20 mouse cellular contexts compared by ENCODE assay signal in genomic region chr19:47473453-47473852, GRCm38 (mm10). TPM values are rescaled to one million over a fixed set of nuclear protein-coding genes. Genes with fewer than 3 reads are reported as not detected.
DNase-seq lines count a peak whose midpoint lies in the region; ATAC-seq lines count a peak whose summit lies in the region.
"Had no signal": no experiment of that assay in that cellular context is flagged by ENCODE, and none has a peak within 500 bp of the region (broad histone marks: within the 10 kb centered on the region; RNA-seq: fewer than 3 reads in every experiment).

No protein-coding gene starts in this region.

- H3K27ac ChIP-seq in heart, embryonic 15.5 days: no peak overlapping the region
- no peak overlapping the region for H3K27ac ChIP-seq in neural tube, embryonic 12.5 days
- H3K27ac ChIP-seq in hindbrain, embryonic 14.5 days: no peak overlapping the region
- H3K27ac ChIP-seq in neural tube, embryonic 13.5 days (replicated peaks): 0 out of 2 replicates have a peak overlapping the region, but pooled peaks have one; percentile 46
- H3K27ac ChIP-seq in intestine, embryonic 15.5 days: no peak overlapping the region
- H3K27ac ChIP-seq: heart, embryonic 10.5 days; limb, embryonic 12.5 days; stomach, embryonic 15.5 days had no signal

- peaks cover 20% of the 10 kb centered on the region for H3K4me1 ChIP-seq in heart, embryonic 15.5 days (replicated peaks)
- peaks cover 11% of the 10 kb centered on the region for H3K4me1 ChIP-seq in neural tube, embryonic 12.5 days
- H3K4me1 ChIP-seq in hindbrain, embryonic 14.5 days (replicated peaks; ENCODE audit: control insufficient read depth, insufficient read depth, low read length): peaks cover 4% of the 10 kb centered on the region; the same call in 1 of the 2 replicates
- H3K4me1 ChIP-seq in neural tube, embryonic 13.5 days (replicated peaks): peaks cover 14% of the 10 kb centered on the region
- 0 out of 2 replicates have a peak, but pooled peaks cover 4% of the 10 kb centered on the region for H3K4me1 ChIP-seq in intestine, embryonic 15.5 days (replicated peaks)

- H3K9me3 ChIP-seq in heart, embryonic 15.5 days (replicated peaks): no peaks in the 10 kb centered on the region
- H3K9me3 ChIP-seq in neural tube, embryonic 12.5 days: no peaks in the 10 kb centered on the region
- no peaks in the 10 kb centered on the region for H3K9me3 ChIP-seq in hindbrain, embryonic 14.5 days (ENCODE audit: control insufficient read depth, low read length)
- no peaks in the 10 kb centered on the region for H3K9me3 ChIP-seq in neural tube, embryonic 13.5 days
- H3K9me3 ChIP-seq in intestine, embryonic 15.5 days: no peaks in the 10 kb centered on the region
- H3K9me3 ChIP-seq: heart, embryonic 10.5 days; limb, embryonic 12.5 days; stomach, embryonic 15.5 days had no signal

- no peaks in the 10 kb centered on the region for H3K36me3 ChIP-seq in heart, embryonic 15.5 days
- no peaks in the 10 kb centered on the region for H3K36me3 ChIP-seq in neural tube, embryonic 12.5 days
- H3K36me3 ChIP-seq in hindbrain, embryonic 14.5 days (replicated peaks; ENCODE audit: control insufficient read depth, insufficient read depth): no peaks in the 10 kb centered on the region
- H3K36me3 ChIP-seq in neural tube, embryonic 13.5 days: no peaks in the 10 kb centered on the region
- H3K36me3 ChIP-seq in intestine, embryonic 15.5 days: no peaks in the 10 kb centered on the region
- H3K36me3 ChIP-seq: heart, embryonic 10.5 days; limb, embryonic 12.5 days; stomach, embryonic 15.5 days had no signal

- ATAC-seq in heart, embryonic 15.5 days (replicated peaks; ENCODE audit: insufficient number of reproducible peaks, insufficient read depth, low FRiP score, low read depth): no peak
- ATAC-seq in neural tube, embryonic 12.5 days (ENCODE audit: low FRiP score, low read depth): no peak
- no peak for ATAC-seq in hindbrain, embryonic 14.5 days (ENCODE audit: low FRiP score)
- no peak for ATAC-seq in neural tube, embryonic 13.5 days (ENCODE audit: low read depth)
- no peak for ATAC-seq in intestine, embryonic 15.5 days
- ATAC-seq: CD4-positive, CD25-positive, alpha-beta regulatory T cell, adult 4 months had no signal

- 76% methylated on average over 3 of the region's 3 CpGs for WGBS in heart, embryonic 15.5 days
- 57% methylated on average over 3 of the region's 3 CpGs for WGBS in neural tube, embryonic 12.5 days
- 49% methylated on average over 3 of the region's 3 CpGs for WGBS in hindbrain, embryonic 14.5 days
- WGBS in neural tube, embryonic 13.5 days: 39% methylated on average over 3 of the region's 3 CpGs
- 75% methylated on average over 3 of the region's 3 CpGs for WGBS in intestine, embryonic 15.5 days

- no peak for DNase-seq in heart, postnatal 36 days
- no peak for DNase-seq in neural tube, embryonic 10.5 days (ENCODE audit: extremely low spot score, low spot score)
- DNase-seq in hindbrain, embryonic 14.5 days (ENCODE audit: low spot score): no peak
- no peak for DNase-seq in spleen, adult 18-20 months
- DNase-seq: cerebellum, adult 9-10 months; kidney, adult 18-20 months; kidney, postnatal 10 days; liver, postnatal 0 days; lung, postnatal 10 days; right cerebral cortex, postnatal 4 days; thymus, postnatal 36 days had no signal

- peak overlapping the region; percentile 32; the same call in 1 of the 2 replicates for H3K4me2 ChIP-seq in heart, embryonic 15.5 days
- peak overlapping the region; percentile 38 for H3K4me2 ChIP-seq in neural tube, embryonic 12.5 days (replicated peaks)
- 0 out of 2 replicates have a peak overlapping the region, but pooled peaks have one; percentile 6 for H3K4me2 ChIP-seq in hindbrain, embryonic 14.5 days (replicated peaks)
- H3K4me2 ChIP-seq in neural tube, embryonic 13.5 days: peak overlapping the region; percentile 36; the same call in 1 of the 2 replicates
- no peak overlapping the region for H3K4me2 ChIP-seq in intestine, embryonic 15.5 days (replicated peaks)
- H3K4me2 ChIP-seq: limb, embryonic 12.5 days; liver, embryonic 11.5 days; stomach, embryonic 15.5 days had no signal

- no peak overlapping the region for H3K9ac ChIP-seq in heart, embryonic 15.5 days
- H3K9ac ChIP-seq in neural tube, embryonic 12.5 days: no peak overlapping the region
- H3K9ac ChIP-seq in hindbrain, embryonic 14.5 days: no peak overlapping the region
- peak overlapping the region; percentile 49; the same call in 1 of the 2 replicates for H3K9ac ChIP-seq in neural tube, embryonic 13.5 days
- H3K9ac ChIP-seq in intestine, embryonic 15.5 days: no peak overlapping the region
- H3K9ac ChIP-seq: limb, embryonic 12.5 days; liver, postnatal 0 days; stomach, embryonic 15.5 days had no signal

- no peaks in the 10 kb centered on the region for H3K27me3 ChIP-seq in heart, embryonic 15.5 days
- H3K27me3 ChIP-seq in neural tube, embryonic 12.5 days (replicated peaks): no peaks in the 10 kb centered on the region
- no peaks in the 10 kb centered on the region for H3K27me3 ChIP-seq in hindbrain, embryonic 14.5 days (ENCODE audit: control insufficient read depth, insufficient read depth, low read length)
- no peaks in the 10 kb centered on the region for H3K27me3 ChIP-seq in neural tube, embryonic 13.5 days
- H3K27me3 ChIP-seq in intestine, embryonic 15.5 days (replicated peaks): no peaks in the 10 kb centered on the region
- H3K27me3 ChIP-seq: limb, embryonic 12.5 days; stomach, embryonic 15.5 days had no signal

- H3K4me3 ChIP-seq in heart, embryonic 15.5 days: no peak overlapping the region
- H3K4me3 ChIP-seq in neural tube, embryonic 12.5 days: no peak overlapping the region
- H3K4me3 ChIP-seq in hindbrain, embryonic 14.5 days (replicated peaks; ENCODE audit: low read length): no peak overlapping the region
- H3K4me3 ChIP-seq in neural tube, embryonic 13.5 days: no peak overlapping the region
- no peak overlapping the region for H3K4me3 ChIP-seq in intestine, embryonic 15.5 days (replicated peaks)
- H3K4me3 ChIP-seq: heart, embryonic 10.5 days; limb, embryonic 12.5 days; stomach, embryonic 15.5 days had no signal

- intact Hi-C loops in heart, postnatal 36 days (cut with DNase I): no loop called here

RNA-seq across cellular contexts. Expression of gene Sh3pxd2a, which starts 9.3 kb away (rescaled TPM):
- polyA plus RNA-seq in heart, embryonic 15.5 days (2015; fragmentation: Nextera tagmentation; extraction: Ambion mirVana): 5.3 and 7.2 TPM in 2 replicates
- total RNA-seq in heart, postnatal 36 days (2021): 10 to 100 TPM; 47.7 to 59.2 TPM
- 4.4 and 4.6 TPM in 2 replicates for polyA plus RNA-seq in neural tube, embryonic 12.5 days (2016; fragmentation: Nextera tagmentation; extraction: Ambion mirVana)
- polyA plus RNA-seq in hindbrain, embryonic 14.5 days (2014; fragmentation: Nextera tagmentation; extraction: Ambion mirVana): 2.8 and 3.0 TPM in 2 replicates
- polyA plus RNA-seq in neural tube, embryonic 13.5 days (2015; fragmentation: Nextera tagmentation; extraction: Ambion mirVana): 3.2 and 5.0 TPM in 2 replicates
- 4.8 and 5.0 TPM in 2 replicates for polyA plus RNA-seq in intestine, embryonic 15.5 days (2015; fragmentation: Nextera tagmentation; extraction: Ambion mirVana)
